Mouse (Mus musculus) embryonic fibroblast, embryonic 13.5 days (primary cell): Measurements from ENCODE around the gene Ggcx.

ENCODE experiments used
- CTCF ChIP-seq: IDR thresholded peaks from 2 replicates; pipeline ENCODE4 v1.5.1; 2011; ENCODE audit warnings: mild to moderate bottlenecking, control low read depth, low read length, moderate library complexity, borderline replicate concordance; ENCODE audit not compliant: insufficient read depth
- POLR2A ChIP-seq: IDR thresholded peaks from 2 replicates; pipeline ENCODE4 v1.6.1; 2011; ENCODE audit warnings: low read depth, mild to moderate bottlenecking, control low read depth, low read length, moderate library complexity

GRCm38 (mm10) chr6:72382494-72382893 lies 31.6 kb upstream of the Ggcx start:
- TF ChIP-seq CTCF = no peak
- TF ChIP-seq POLR2A = no peak
